ENCODE assay signal across 7 mouse cellular contexts in genomic region chr11:84522577-84523320, GRCm38 (mm10). TPM values are rescaled to one million over a fixed set of nuclear protein-coding genes. Genes with fewer than 3 reads are reported as not detected.
DNase-seq lines count a peak whose midpoint lies in the region; ATAC-seq lines count a peak whose summit lies in the region.

No protein-coding gene starts in this region.

- peak overlapping the region; percentile 59 for H3K4me2 ChIP-seq in intestine, embryonic 16.5 days (ENCODE audit: low read depth, low read length)
- peak overlapping the region; percentile 59 for H3K4me2 ChIP-seq in liver, embryonic 16.5 days (ENCODE audit: low read depth, low read length)
- H3K4me2 ChIP-seq in neural tube, embryonic 13.5 days = peak overlapping the region; percentile 66

- peak overlapping the region; percentile 39 for H3K4me3 ChIP-seq in intestine, embryonic 16.5 days (ENCODE audit: low read length)
- H3K4me3 ChIP-seq in liver, embryonic 16.5 days (ENCODE audit: low read depth, low read length) = peak overlapping the region; percentile 43
- H3K4me3 ChIP-seq in neural tube, embryonic 13.5 days = peak overlapping the region; percentile 56

- H3K4me1 ChIP-seq in intestine, embryonic 16.5 days (ENCODE audit: control insufficient read depth, insufficient read depth, low read length) = peaks cover 17% of the 10 kb centered on the region
- peaks cover 10% of the 10 kb centered on the region for H3K4me1 ChIP-seq in liver, embryonic 16.5 days (ENCODE audit: control insufficient read depth, low read depth, low read length)
- H3K4me1 ChIP-seq in neural tube, embryonic 13.5 days (replicated peaks) = peaks cover 41% of the 10 kb centered on the region

- 1% methylated on average over 40 of the region's 40 CpGs for WGBS in intestine, embryonic 16.5 days
- WGBS in liver, embryonic 16.5 days (ENCODE audit: insufficient replicate concordance) = under 1% methylated on average over 40 of the region's 40 CpGs
- WGBS in neural tube, embryonic 13.5 days = under 1% methylated on average over 40 of the region's 40 CpGs

- H3K9me3 ChIP-seq in intestine, embryonic 16.5 days (ENCODE audit: control insufficient read depth, low read length) = 0 out of 2 replicates have a peak, but pooled peaks cover 2% of the 10 kb centered on the region
- no peaks in the 10 kb centered on the region for H3K9me3 ChIP-seq in liver, embryonic 16.5 days (replicated peaks; ENCODE audit: control insufficient read depth, low read length)
- H3K9me3 ChIP-seq in neural tube, embryonic 13.5 days = no peaks in the 10 kb centered on the region

- H3K9ac ChIP-seq in intestine, embryonic 16.5 days (ENCODE audit: low read depth, low read length) = no peak overlapping the region
- H3K9ac ChIP-seq in liver, embryonic 16.5 days (ENCODE audit: low read depth, low read length) = no peak overlapping the region
- peak overlapping the region; percentile 89 for H3K9ac ChIP-seq in neural tube, embryonic 13.5 days

- peak; percentile 70 to 79 for DNase-seq in adrenal gland, adult 18-20 months (ENCODE audit: low spot score in 2 of 2)
- peak; percentile 92 for DNase-seq in cerebellum, adult 9-11 months
- peak; percentile 96 for DNase-seq in heart, adult 11 months
- DNase-seq in right cerebral cortex, postnatal 14 days = no peak

- peaks cover 93% of the 10 kb centered on the region for H3K27me3 ChIP-seq in intestine, embryonic 16.5 days (replicated peaks; ENCODE audit: control insufficient read depth, insufficient read depth, low read length)
- H3K27me3 ChIP-seq in liver, embryonic 16.5 days (ENCODE audit: control insufficient read depth, insufficient read depth, low read depth, low read length) = peaks cover 97% of the 10 kb centered on the region
- H3K27me3 ChIP-seq in neural tube, embryonic 13.5 days = peaks cover 97% of the 10 kb centered on the region

- peak; percentile 72 for ATAC-seq in intestine, embryonic 16.5 days
- no peak for ATAC-seq in liver, embryonic 16.5 days (ENCODE audit: low read depth)
- no peak for ATAC-seq in neural tube, embryonic 13.5 days (ENCODE audit: low read depth)

- no peak overlapping the region for H3K27ac ChIP-seq in intestine, embryonic 16.5 days (ENCODE audit: low read length)
- no peak overlapping the region for H3K27ac ChIP-seq in liver, embryonic 16.5 days (ENCODE audit: low read length)
- peak overlapping the region; percentile 91 for H3K27ac ChIP-seq in neural tube, embryonic 13.5 days (replicated peaks)

- H3K36me3 ChIP-seq in intestine, embryonic 16.5 days (ENCODE audit: control insufficient read depth, insufficient read depth, low read length) = no peaks in the 10 kb centered on the region
- no peaks in the 10 kb centered on the region for H3K36me3 ChIP-seq in liver, embryonic 16.5 days (ENCODE audit: control insufficient read depth, insufficient read depth)
- peaks cover 4% of the 10 kb centered on the region; the same call in 1 of the 2 replicates for H3K36me3 ChIP-seq in neural tube, embryonic 13.5 days

RNA-seq across cellular contexts. Expression of gene Lhx1, which starts 2.6 kb away (rescaled TPM):
- not detected for total RNA-seq in adrenal gland, adult 18-20 months (2021)
- 0.12 and 0.18 TPM in 2 replicates for polyA plus RNA-seq in intestine, embryonic 16.5 days (2015; fragmentation: Nextera tagmentation; extraction: Ambion mirVana)
- polyA plus RNA-seq in liver, embryonic 16.5 days (2015; fragmentation: Nextera tagmentation; extraction: Ambion mirVana) = 0.05 and 0.12 TPM in 2 replicates
- 50.0 and 58.8 TPM in 2 replicates for polyA plus RNA-seq in neural tube, embryonic 13.5 days (2015; fragmentation: Nextera tagmentation; extraction: Ambion mirVana)

RNA-seq across cellular contexts. Expression of gene Aatf, which starts 9.4 kb away (rescaled TPM):
- total RNA-seq in adrenal gland, adult 18-20 months (2021) = 10 to 100 TPM; 19.8 to 21.6 TPM
- 58.0 and 63.6 TPM in 2 replicates for polyA plus RNA-seq in intestine, embryonic 16.5 days (2015; fragmentation: Nextera tagmentation; extraction: Ambion mirVana)
- polyA plus RNA-seq in liver, embryonic 16.5 days (2015; fragmentation: Nextera tagmentation; extraction: Ambion mirVana) = 23.3 and 25.8 TPM in 2 replicates
- 50.0 and 51.7 TPM in 2 replicates for polyA plus RNA-seq in neural tube, embryonic 13.5 days (2015; fragmentation: Nextera tagmentation; extraction: Ambion mirVana)

Comparison
In these comparisons a context has a peak if more than half of its experiments do, and no peak if none do; other contexts are left out.
1. RNA of gene Lhx1, which starts 2.6 kb away (polyA plus RNA-seq): 50.0 to 58.8 TPM in neural tube, embryonic 13.5 days; 0.12 to 0.18 TPM in intestine, embryonic 16.5 days and 0.05 to 0.12 TPM in liver, embryonic 16.5 days; every median in the first group is over 10 times any median in the second.
2. Peak in every context shown above with its lines, with median percentiles within 50 percentile points of each other: H3K4me2 ChIP-seq and H3K4me3 ChIP-seq.